Mouse (Mus musculus): Measurements from ENCODE around the gene Ccdc180.

DNA sequence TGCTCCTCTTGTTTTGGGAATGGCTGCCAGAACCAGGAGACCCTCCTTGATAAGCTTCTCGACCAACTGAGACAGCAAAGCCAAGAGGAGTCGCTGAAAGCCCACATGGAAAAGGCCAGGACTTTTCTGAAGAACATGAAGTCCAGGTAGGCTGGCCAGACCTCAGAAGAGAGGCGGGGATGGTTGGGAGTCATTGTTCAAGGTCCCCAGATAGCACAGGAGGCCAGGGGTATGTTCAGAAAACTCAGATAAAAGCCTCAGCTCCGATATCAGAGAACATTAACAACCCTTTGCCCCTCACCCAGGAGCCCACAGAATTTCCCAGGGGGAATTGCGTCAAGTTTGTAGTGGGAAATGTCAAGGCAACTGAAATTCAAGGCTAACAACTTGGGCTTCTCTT lies 21.2 kb downstream of the Ccdc180 start:
- TF ChIP-seq CTCF (IDR thresholded peaks at IDR 0.05) (no peak), EP300 (IDR thresholded peaks at IDR 0.05) (no peak)

Measured in lung, postnatal 0 days (tissue).